Mouse (Mus musculus) limb, embryonic 13.5 days (tissue): ENCODE results near the gene D230025D16Rik. TPM values are rescaled to one million over a fixed set of nuclear protein-coding genes. Genes with fewer than 3 reads are reported as not detected.
"Not testable (repeated sequence)": the region's sequence is repeated elsewhere in the genome, so short reads cannot be mapped to it uniquely, and the experiment has no call there.

ENCODE experiments used
- ATAC-seq: fragments of 200-750 bp; cut with Nextera tagmentation; 2 replicates; pipeline ENCODE4 v1.8.0; 2017; ENCODE audit warnings: low read depth, moderate number of reproducible peaks, moderate TSS enrichment; ENCODE audit not compliant: low FRiP score
- H3K27ac ChIP-seq: fragments of 300-500 bp; sonication (generic); 2 replicates; pipeline ENCODE4 v1.5.1; 2015; ENCODE audit warnings: inconsistent platforms, mild to moderate bottlenecking, moderate library complexity
- H3K27me3 ChIP-seq: fragments of 300-500 bp; sonication (generic); 2 replicates; pipeline ENCODE4 v1.6.1; 2015; ENCODE audit warnings: mild to moderate bottlenecking, inconsistent platforms
- H3K36me3 ChIP-seq: fragments of 300-500 bp; sonication (generic); 2 replicates; pipeline ENCODE4 v1.6.1; 2015; ENCODE audit warnings: inconsistent platforms, mild to moderate bottlenecking, moderate library complexity
- H3K4me1 ChIP-seq: fragments of 300-500 bp; sonication (generic); 2 replicates; pipeline ENCODE4 v1.6.1; 2015; ENCODE audit warnings: inconsistent platforms
- H3K4me2 ChIP-seq: fragments of 300-500 bp; sonication (generic); replicated peaks from 2 replicates; pipeline ENCODE4 v1.6.1; 2015; ENCODE audit warnings: inconsistent platforms, mild to moderate bottlenecking, moderate library complexity
- H3K4me3 ChIP-seq: fragments of 300-500 bp; sonication (generic); 2 replicates; pipeline ENCODE4 v1.5.1; 2015; ENCODE audit warnings: moderate library complexity, mild to moderate bottlenecking, inconsistent platforms
- H3K9ac ChIP-seq: fragments of 300-500 bp; sonication (generic); 2 replicates; pipeline ENCODE4 v1.6.1; 2015; ENCODE audit warnings: mild to moderate bottlenecking, inconsistent platforms
- H3K9me3 ChIP-seq: fragments of 300-500 bp; sonication (generic); 2 replicates; pipeline ENCODE4 v1.6.1; 2016; ENCODE audit warnings: inconsistent platforms
- WGBS: fragments of 180-500 bp; shearing (Covaris S2); methylation state at CpG from one replicate; pipeline ENCODE4 v1.1.7; 2015; 5-methylcytosine and 5-hydroxymethylcytosine counted together
- polyA plus RNA-seq: library from polyadenylated mRNA; unstranded; fragments of >200 nt; fragmentation: Nextera tagmentation; extraction: Ambion mirVana; gene quantifications from 2 replicates; pipeline ENCODE4 v1.2.1, GENCODE M21; 2015

The D230025D16Rik gene
- 27.3 and 27.6 TPM in 2 replicates for polyA plus RNA-seq

- H3K36me3 ChIP-seq: no peaks in the 10 kb centered on the region
- peak within 1 kb of the TSS; percentile 93 for H3K9ac ChIP-seq
- WGBS: 2% methylated on average over 34 of the region's 34 CpGs
- peak within 1 kb of the TSS; percentile 90 for H3K27ac ChIP-seq
- H3K4me1 ChIP-seq: peaks cover 19% of the 10 kb centered on the region
- no peaks in the 10 kb centered on the region for H3K27me3 ChIP-seq
- H3K4me2 ChIP-seq: peak within 1 kb of the TSS; percentile 81
- ATAC-seq: peak; percentile 93
- H3K4me3 ChIP-seq: peak within 1 kb of the TSS; percentile 96
- H3K9me3 ChIP-seq: no peaks in the 10 kb centered on the region
These were observed at the start of gene D230025D16Rik for GRCm38 (mm10) chr8:105224413-105225271. Gene D230025D16Rik (plus strand): TSS chr8:105225145.

- ATAC-seq, H3K4me3 ChIP-seq, H3K9me3 ChIP-seq, H3K9ac ChIP-seq, H3K27ac ChIP-seq, H3K27me3 ChIP-seq, H3K4me2 ChIP-seq: not testable (repeated sequence)
- WGBS: 97% methylated on average over 3 of the region's 3 CpGs
- peaks cover 28% of the 10 kb centered on the region for H3K36me3 ChIP-seq
- H3K4me1 ChIP-seq: peaks cover 23% of the 10 kb centered on the region
These were observed 49.7 kb upstream of the D230025D16Rik start for GRCm38 (mm10) chr8:105175287-105175686.

- no peak for ATAC-seq
- Histone ChIP-seq H3K9ac (no peak overlapping the region), H3K36me3 (peaks cover 46% of the 10 kb centered on the region), H3K4me2 (no peak overlapping the region), H3K4me1 (peaks cover 11% of the 10 kb centered on the region), H3K4me3 (no peak overlapping the region), H3K27ac (no peak overlapping the region), H3K9me3 (no peaks in the 10 kb centered on the region), H3K27me3 (no peaks in the 10 kb centered on the region)
- 65% methylated on average over 6 of the region's 6 CpGs for WGBS
These were observed 46.6 kb upstream of the D230025D16Rik start for GRCm38 (mm10) chr8:105178211-105178800.

DNA sequence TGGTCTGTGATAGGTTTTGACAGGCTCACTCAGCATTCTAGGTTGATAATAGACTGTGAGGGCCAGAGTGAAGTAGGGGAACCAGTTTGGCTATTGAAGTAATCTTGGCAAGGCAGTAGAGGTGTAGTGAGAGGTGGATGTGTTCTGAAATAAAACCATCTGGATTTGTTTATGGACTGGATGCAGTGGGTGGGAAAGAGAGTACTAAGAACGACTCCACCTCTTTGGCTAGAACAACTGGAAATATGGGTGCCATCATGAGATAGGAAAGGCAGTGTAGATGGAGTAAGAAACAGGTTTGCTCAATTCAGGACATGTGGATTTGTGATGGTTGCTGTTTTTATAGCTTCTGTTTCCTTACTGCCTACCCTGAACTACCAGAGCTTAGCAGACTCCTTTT, 42.7 kb upstream of the D230025D16Rik start:
- 31% methylated on average over 1 of the region's 1 CpGs for WGBS
- ATAC-seq: no peak

GRCm38 (mm10) chr8:105186467-105187005, 38.4 kb upstream of the D230025D16Rik start:
- Histone ChIP-seq H3K27ac (no peak overlapping the region), H3K4me2 (no peak overlapping the region), H3K4me1 (no peaks in the 10 kb centered on the region), H3K9ac (no peak overlapping the region), H3K4me3 (no peak overlapping the region), H3K36me3 (peaks cover 29% of the 10 kb centered on the region), H3K9me3 (no peaks in the 10 kb centered on the region), H3K27me3 (no peaks in the 10 kb centered on the region)
- no peak for ATAC-seq
- WGBS: 72% methylated on average over 1 of the region's 1 CpGs

More for the DNA sequence above, 42.7 kb upstream of the D230025D16Rik start:
- Histone ChIP-seq H3K9me3 (no peaks in the 10 kb centered on the region), H3K4me2 (no peak overlapping the region), H3K36me3 (peaks cover 40% of the 10 kb centered on the region), H3K27me3 (no peaks in the 10 kb centered on the region), H3K4me3 (no peak overlapping the region), H3K9ac (no peak overlapping the region), H3K27ac (no peak overlapping the region), H3K4me1 (0 out of 2 replicates have a peak, but pooled peaks cover 3% of the 10 kb centered on the region)

DNA sequence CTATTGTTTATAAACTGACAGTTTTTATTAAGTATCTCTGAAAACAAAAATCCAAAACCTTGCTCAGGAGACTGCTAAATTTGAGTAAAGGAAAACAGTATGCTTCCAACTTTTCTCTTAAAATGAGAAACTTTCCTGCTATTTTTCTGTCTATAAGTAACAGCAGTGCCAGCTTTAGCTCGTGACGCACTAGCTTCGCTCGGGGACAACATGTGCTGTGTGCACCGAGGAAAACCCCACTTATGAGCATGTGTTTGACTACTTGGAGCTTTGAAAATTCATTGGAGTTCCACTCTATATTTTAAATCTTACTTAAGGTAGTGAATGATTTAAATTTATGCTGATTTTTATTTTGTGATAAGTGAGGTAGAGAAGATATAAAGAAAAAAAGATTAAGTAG, 32.8 kb upstream of the D230025D16Rik start:
- WGBS: 92% methylated on average over 5 of the region's 5 CpGs
- H3K9me3 ChIP-seq: no peaks in the 10 kb centered on the region
- H3K4me2 ChIP-seq: no peak overlapping the region
- no peak overlapping the region for H3K27ac ChIP-seq
- H3K4me1 ChIP-seq: no peaks in the 10 kb centered on the region
- peaks cover 49% of the 10 kb centered on the region for H3K36me3 ChIP-seq
- H3K4me3 ChIP-seq: no peak overlapping the region
- no peak overlapping the region for H3K9ac ChIP-seq
- no peaks in the 10 kb centered on the region for H3K27me3 ChIP-seq
- no peak for ATAC-seq

- WGBS: 77% methylated on average over 1 of the region's 1 CpGs
- H3K4me1 ChIP-seq: no peaks in the 10 kb centered on the region
- no peak overlapping the region for H3K9ac ChIP-seq
These were observed 19.2 kb upstream of the D230025D16Rik start for GRCm38 (mm10) chr8:105205748-105206147.

GRCm38 (mm10) chr8:105206766-105207275, 18.1 kb upstream of the D230025D16Rik start:
- WGBS: 61% methylated on average over 7 of the region's 7 CpGs
- Histone ChIP-seq H3K4me3 (no peak overlapping the region), H3K4me2 (no peak overlapping the region), H3K9ac (no peak overlapping the region), H3K27me3 (no peaks in the 10 kb centered on the region), H3K27ac (no peak overlapping the region), H3K36me3 (peaks cover 36% of the 10 kb centered on the region), H3K4me1 (no peaks in the 10 kb centered on the region), H3K9me3 (no peaks in the 10 kb centered on the region)
- no peak for ATAC-seq

More at GRCm38 (mm10) chr8:105205748-105206147, 19.2 kb upstream of the D230025D16Rik start:
- no peaks in the 10 kb centered on the region for H3K27me3 ChIP-seq
- no peak overlapping the region for H3K27ac ChIP-seq
- H3K36me3 ChIP-seq: peaks cover 41% of the 10 kb centered on the region
- no peak for ATAC-seq
- H3K4me2 ChIP-seq: no peak overlapping the region
- H3K4me3 ChIP-seq: no peak overlapping the region
- no peaks in the 10 kb centered on the region for H3K9me3 ChIP-seq

GRCm38 (mm10) chr8:105207675-105208273, 17.2 kb upstream of the D230025D16Rik start:
- no peak overlapping the region for H3K27ac ChIP-seq
- no peak overlapping the region for H3K9ac ChIP-seq
- 94% methylated on average over 2 of the region's 2 CpGs for WGBS
- H3K27me3 ChIP-seq: no peaks in the 10 kb centered on the region
- no peak overlapping the region for H3K4me3 ChIP-seq
- no peak overlapping the region for H3K4me2 ChIP-seq
- ATAC-seq: no peak
- H3K9me3 ChIP-seq: no peaks in the 10 kb centered on the region
- no peaks in the 10 kb centered on the region for H3K4me1 ChIP-seq
- peaks cover 30% of the 10 kb centered on the region for H3K36me3 ChIP-seq

DNA sequence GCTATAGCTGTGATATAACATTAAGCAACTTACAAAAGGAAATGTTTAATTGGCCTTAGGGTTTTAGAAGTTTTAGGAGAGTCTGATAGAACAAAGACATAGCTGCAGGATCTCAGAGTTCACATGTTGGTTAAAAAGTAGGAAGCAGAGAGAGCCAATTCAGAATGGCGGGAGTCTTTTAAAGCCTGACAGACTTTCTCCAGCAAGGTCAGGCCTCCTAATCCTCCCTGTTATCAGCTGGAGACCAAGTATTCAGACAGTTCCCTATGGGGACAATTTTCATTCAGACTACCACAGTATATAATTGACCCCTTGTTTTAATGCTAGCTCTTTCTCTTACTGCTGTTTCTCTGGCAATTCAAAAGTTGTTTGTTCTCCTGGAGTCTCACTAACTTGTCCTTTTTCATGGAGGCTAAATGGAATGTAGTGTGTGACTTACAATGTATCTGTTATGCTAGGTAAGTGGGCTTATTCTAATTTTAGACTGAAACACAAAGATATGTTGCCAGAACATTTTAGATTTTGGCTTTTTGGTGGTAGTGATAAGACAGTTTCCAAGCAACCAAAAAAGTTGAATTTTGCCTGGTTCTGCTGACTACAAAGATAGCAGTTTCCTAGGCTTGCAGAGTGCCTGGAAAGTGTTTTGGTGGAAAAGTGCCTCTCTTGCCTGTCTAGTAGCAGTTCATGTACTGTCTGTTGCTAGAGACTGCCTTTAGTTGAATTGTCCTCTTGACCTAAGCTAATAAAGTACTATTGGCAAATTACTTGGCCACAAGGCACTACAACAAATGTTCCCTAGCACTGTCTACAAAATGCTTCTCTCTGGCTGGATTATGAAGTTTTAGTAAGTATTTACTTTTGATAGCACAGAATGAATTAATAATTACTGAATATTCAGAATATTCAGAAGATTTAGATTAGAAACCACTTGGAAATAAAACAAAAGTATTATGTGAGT, 15.5 kb upstream of the D230025D16Rik start:
- no peak for ATAC-seq
- H3K36me3 ChIP-seq: peaks cover 31% of the 10 kb centered on the region
- no peak overlapping the region for H3K4me2 ChIP-seq
- no peak overlapping the region for H3K27ac ChIP-seq
- no peak overlapping the region for H3K4me3 ChIP-seq
- no peaks in the 10 kb centered on the region for H3K9me3 ChIP-seq
- no peak overlapping the region for H3K9ac ChIP-seq
- WGBS: 85% methylated on average over 1 of the region's 1 CpGs
- H3K27me3 ChIP-seq: no peaks in the 10 kb centered on the region
- no peaks in the 10 kb centered on the region for H3K4me1 ChIP-seq

DNA sequence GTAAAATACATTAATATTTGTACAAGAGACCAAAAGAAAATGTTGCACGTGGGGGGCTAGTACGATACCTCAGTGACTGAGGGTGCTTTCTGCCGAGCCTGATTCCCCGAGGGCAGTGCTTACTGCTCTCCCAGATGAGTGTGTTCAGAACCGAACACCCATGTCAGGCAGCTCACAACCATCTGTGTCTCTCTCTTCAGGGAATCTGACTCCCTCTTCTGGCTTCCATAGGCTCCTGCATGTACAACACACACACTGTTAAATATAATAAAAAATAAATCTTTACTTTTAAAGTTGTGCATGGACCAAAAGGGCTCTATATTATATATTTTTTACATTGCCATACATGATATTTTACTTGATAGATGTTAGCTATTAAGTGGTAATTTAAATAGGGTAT, 10.8 kb upstream of the D230025D16Rik start:
- peaks cover 34% of the 10 kb centered on the region for H3K36me3 ChIP-seq
- H3K4me2 ChIP-seq: no peak overlapping the region
- H3K27me3 ChIP-seq: no peaks in the 10 kb centered on the region
- H3K27ac ChIP-seq: no peak overlapping the region
- H3K9ac ChIP-seq: no peak overlapping the region
- 84% methylated on average over 5 of the region's 5 CpGs for WGBS
- H3K4me1 ChIP-seq: no peaks in the 10 kb centered on the region
- no peak for ATAC-seq
- H3K4me3 ChIP-seq: no peak overlapping the region
- H3K9me3 ChIP-seq: no peaks in the 10 kb centered on the region
